Mouse (Mus musculus) kidney, embryonic 14.5 days (tissue): Measurements from ENCODE around the gene Zfp91. TPM values are rescaled to one million over a fixed set of nuclear protein-coding genes. Genes with fewer than 3 reads are reported as not detected.
"Not testable (repeated sequence)": the region's sequence is repeated elsewhere in the genome, so short reads cannot be mapped to it uniquely, and the experiment has no call there.

ENCODE experiments used
- ATAC-seq: fragments of 200-750 bp; cut with Nextera tagmentation; 2 replicates; pipeline ENCODE4 v1.8.0; 2017; ENCODE audit warnings: moderate number of reproducible peaks, mild to moderate bottlenecking, moderate TSS enrichment, moderate library complexity; ENCODE audit not compliant: low FRiP score, low TSS enrichment
- H3K27ac ChIP-seq: fragments of 300-500 bp; sonication (generic); 2 replicates; pipeline ENCODE4 v1.5.1; 2014; ENCODE audit warnings: low read depth, mild to moderate bottlenecking, low read length, moderate library complexity, mixed read lengths
- H3K27me3 ChIP-seq: fragments of 300-500 bp; sonication (generic); 2 replicates; pipeline ENCODE4 v1.6.1; 2014; ENCODE audit warnings: mild to moderate bottlenecking, low read length; ENCODE audit not compliant: control insufficient read depth, insufficient read depth
- H3K36me3 ChIP-seq: fragments of 300-500 bp; sonication (generic); 2 replicates; pipeline ENCODE4 v1.6.1; 2014; ENCODE audit warnings: low read length, mixed read lengths; ENCODE audit not compliant: control insufficient read depth, insufficient read depth
- H3K4me1 ChIP-seq: fragments of 300-500 bp; sonication (generic); 2 replicates; pipeline ENCODE4 v1.6.1; 2014; ENCODE audit warnings: low read length, mixed read lengths; ENCODE audit not compliant: control insufficient read depth, insufficient read depth
- H3K4me2 ChIP-seq: fragments of 300-500 bp; sonication (generic); replicated peaks from 2 replicates; pipeline ENCODE4 v1.6.1; 2014; ENCODE audit warnings: low read depth, mild to moderate bottlenecking, low read length
- H3K4me3 ChIP-seq: fragments of 300-500 bp; sonication (generic); 2 replicates; pipeline ENCODE4 v1.5.1; 2014; ENCODE audit warnings: mild to moderate bottlenecking, low read length
- H3K9ac ChIP-seq: fragments of 300-500 bp; sonication (generic); 2 replicates; pipeline ENCODE4 v1.6.1; 2014; ENCODE audit warnings: low read depth, mild to moderate bottlenecking, low read length, moderate library complexity
- H3K9me3 ChIP-seq: fragments of 300-500 bp; sonication (generic); 2 replicates; pipeline ENCODE4 v1.6.1; 2016; ENCODE audit warnings: low read length; ENCODE audit not compliant: control insufficient read depth
- WGBS: fragments of 180-500 bp; shearing (Covaris S2); extraction: QIAGEN DNeasy Blood & Tissue Kit; methylation state at CpG from one replicate; pipeline ENCODE4 v1.1.7; 2014; 5-methylcytosine and 5-hydroxymethylcytosine counted together
- polyA plus RNA-seq: library from polyadenylated mRNA; unstranded; fragments of >200 nt; fragmentation: Nextera tagmentation; extraction: Ambion mirVana; gene quantifications from 2 replicates; pipeline ENCODE4 v1.2.1, GENCODE M21; 2014

The Zfp91 gene
- polyA plus RNA-seq, 1 experiment from 2014 or later, result 14.6 TPM

GRCm38 (mm10) chr19:12722308-12722707, 73.6 kb downstream of the Zfp91 start:
- 75% methylated on average over 2 of the region's 3 CpGs for WGBS

DNA sequence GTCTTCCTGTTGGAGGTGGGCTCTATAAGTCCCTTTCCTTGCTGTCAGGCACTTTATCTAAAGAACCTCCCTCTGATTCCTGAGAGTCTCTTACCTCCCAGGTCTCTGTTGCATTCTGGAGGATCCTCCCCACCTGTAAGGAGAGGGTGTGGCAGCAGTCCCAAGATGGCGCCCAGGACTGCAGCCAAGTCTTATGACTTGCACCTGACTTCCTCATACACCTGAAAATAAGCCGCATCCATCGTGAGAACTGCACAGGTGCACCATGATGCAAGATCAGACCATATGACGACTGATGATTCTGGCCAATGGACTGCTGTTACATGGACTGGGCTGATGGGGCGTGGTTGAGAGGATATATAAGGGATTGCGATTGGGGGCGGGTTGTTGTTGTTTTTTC, 74.3 kb downstream of the Zfp91 start:
- H3K27ac ChIP-seq, H3K36me3 ChIP-seq, H3K9ac ChIP-seq, H3K27me3 ChIP-seq, H3K4me1 ChIP-seq, H3K4me2 ChIP-seq, ATAC-seq, H3K4me3 ChIP-seq, H3K9me3 ChIP-seq: not testable (repeated sequence)
- 87% methylated on average over 7 of the region's 7 CpGs for WGBS

More at GRCm38 (mm10) chr19:12722308-12722707, 73.6 kb downstream of the Zfp91 start:
- H3K4me3 ChIP-seq, result no peak overlapping the region
- H3K9me3 ChIP-seq, result no peaks in the 10 kb centered on the region
- no peak overlapping the region for H3K27ac ChIP-seq
- H3K4me1 ChIP-seq, result no peaks in the 10 kb centered on the region
- no peaks in the 10 kb centered on the region for H3K36me3 ChIP-seq
- no peaks in the 10 kb centered on the region for H3K27me3 ChIP-seq
- H3K9ac ChIP-seq, result no peak overlapping the region
- H3K4me2 ChIP-seq, result no peak overlapping the region
- ATAC-seq, result no peak

DNA sequence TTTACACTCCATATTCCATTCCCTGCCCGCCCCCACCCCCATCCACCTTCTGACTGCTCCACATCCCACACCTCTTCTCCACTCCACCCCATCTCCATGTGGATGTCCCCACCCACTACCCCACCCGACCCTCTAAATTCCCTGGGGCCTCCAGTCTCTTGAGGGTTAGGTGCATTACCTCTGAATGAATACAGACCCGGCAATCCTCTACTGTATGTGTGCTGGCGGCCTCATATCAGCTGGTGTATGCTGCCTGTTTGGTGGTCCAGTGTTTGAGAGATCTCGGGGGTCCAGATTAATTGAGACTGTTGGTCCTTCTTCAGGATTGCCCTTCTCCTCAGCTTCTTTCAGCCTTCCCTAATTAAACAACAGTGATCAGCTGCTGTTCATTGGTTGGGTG, 75.0 kb downstream of the Zfp91 start:
- ATAC-seq, H3K27me3 ChIP-seq, H3K36me3 ChIP-seq, H3K9ac ChIP-seq, H3K4me3 ChIP-seq, H3K27ac ChIP-seq, H3K9me3 ChIP-seq, H3K4me1 ChIP-seq, H3K4me2 ChIP-seq: not testable (repeated sequence)
- 87% methylated on average over 5 of the region's 5 CpGs for WGBS

DNA sequence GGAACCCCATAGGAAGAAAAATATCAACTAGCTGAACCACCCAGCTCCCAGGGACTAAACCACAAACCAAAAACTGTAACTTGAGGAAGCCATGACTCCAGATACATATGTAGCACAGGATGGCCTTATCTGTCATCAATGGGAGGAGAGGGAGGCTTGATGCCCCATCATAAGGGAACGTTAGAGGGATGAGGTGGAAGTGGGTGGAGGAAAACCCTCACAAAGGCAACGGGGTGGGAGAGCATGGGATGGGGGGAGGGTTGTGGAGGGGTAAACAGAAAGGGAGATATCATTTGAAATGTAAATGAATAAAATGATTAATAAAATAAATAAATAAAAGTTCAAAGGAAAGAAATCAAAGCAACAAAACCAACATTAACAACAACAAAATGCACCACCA, 75.5 kb downstream of the Zfp91 start:
- Histone ChIP-seq H3K27ac (no peak overlapping the region), H3K4me2 (no peak overlapping the region), H3K27me3 (no peaks in the 10 kb centered on the region), H3K36me3 (no peaks in the 10 kb centered on the region), H3K4me1 (no peaks in the 10 kb centered on the region), H3K9ac (no peak overlapping the region), H3K9me3 (no peaks in the 10 kb centered on the region), H3K4me3 (no peak overlapping the region)
- WGBS, result 69% methylated on average over 2 of the region's 2 CpGs
- ATAC-seq, result no peak

DNA sequence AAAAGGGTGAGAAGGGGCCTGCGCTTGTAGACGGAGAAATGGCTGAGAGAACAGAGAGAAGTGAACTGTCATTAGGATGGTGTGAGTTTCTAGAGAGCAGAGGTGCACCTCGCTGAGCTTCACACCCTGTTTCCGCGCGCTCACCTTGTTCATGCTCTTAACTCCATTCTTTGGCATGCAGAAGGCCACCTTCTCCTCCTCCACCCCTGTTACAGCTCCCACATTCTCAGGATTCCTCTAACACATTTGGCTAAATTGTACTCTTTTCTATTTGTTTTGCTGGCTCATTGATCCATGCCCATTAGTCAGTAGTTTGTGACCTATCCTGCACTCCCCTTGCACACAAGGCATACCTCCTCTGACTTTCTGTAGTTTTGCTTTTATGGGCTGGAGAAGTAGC, 76.7 kb downstream of the Zfp91 start:
- no peak for ATAC-seq
- H3K4me1 ChIP-seq, result no peaks in the 10 kb centered on the region
- no peak overlapping the region for H3K27ac ChIP-seq
- no peak overlapping the region for H3K9ac ChIP-seq
- 59% methylated on average over 6 of the region's 6 CpGs for WGBS
- H3K4me3 ChIP-seq, result no peak overlapping the region
- no peak overlapping the region for H3K4me2 ChIP-seq
- H3K36me3 ChIP-seq, result no peaks in the 10 kb centered on the region
- H3K27me3 ChIP-seq, result no peaks in the 10 kb centered on the region
- H3K9me3 ChIP-seq, result no peaks in the 10 kb centered on the region

Other genes with a start within 250 kb of the Zfp91 start
- gene Gm4952, start 196.2 kb downstream of the Zfp91 start, polyA plus RNA-seq, result 0.09 TPM in 2 replicates
- gene Glyat, start 162.8 kb downstream of the Zfp91 start, polyA plus RNA-seq, result 4.3 and 4.4 TPM in 2 replicates
- not detected in 2 replicates for gene Olfr1442, start 125.7 kb downstream of the Zfp91 start, polyA plus RNA-seq
- gene Olfr1443, start 118.0 kb downstream of the Zfp91 start, polyA plus RNA-seq, result not detected in 2 replicates
- gene Keg1, start 100.3 kb downstream of the Zfp91 start, polyA plus RNA-seq, result 19.3 and 29.0 TPM in 2 replicates
- gene Cntf, start 30.5 kb downstream of the Zfp91 start, polyA plus RNA-seq, result 0.37 and 2.3 TPM in 2 replicates
- 0.97 and 1.6 TPM in 2 replicates for gene Lpxn, start 67 bp upstream of the Zfp91 start, polyA plus RNA-seq
- gene Gm5244, start 50.6 kb upstream of the Zfp91 start, polyA plus RNA-seq, result not detected in 2 replicates
- gene Olfr1444, start 61.2 kb upstream of the Zfp91 start, polyA plus RNA-seq, result not detected in 2 replicates
- gene Olfr1445, start 87.7 kb upstream of the Zfp91 start, polyA plus RNA-seq, result not detected in 2 replicates
- gene Olfr1446, start 97.4 kb upstream of the Zfp91 start, polyA plus RNA-seq, result not detected in 2 replicates
- not detected in 2 replicates for gene Olfr1447, start 107.6 kb upstream of the Zfp91 start, polyA plus RNA-seq
- not detected in 2 replicates for gene Olfr1448, start 128.3 kb upstream of the Zfp91 start, polyA plus RNA-seq
- gene Olfr1449, start 134.7 kb upstream of the Zfp91 start, polyA plus RNA-seq, result not detected in 2 replicates
- gene Olfr1450, start 154.1 kb upstream of the Zfp91 start, polyA plus RNA-seq, result not detected in 2 replicates
- not detected in 2 replicates for gene Olfr1451, start 198.9 kb upstream of the Zfp91 start, polyA plus RNA-seq
- gene Olfr1453, start 232.2 kb upstream of the Zfp91 start, polyA plus RNA-seq, result not detected in 2 replicates